Mouse (Mus musculus) CD4-positive helper T cell, adult 2 months (primary cell): ENCODE measurements around the gene Trpm1.

ENCODE experiments used
- DNase-seq: peaks from one replicate; pipeline ENCODE4 v3.0.0-alpha.2; 2012; ENCODE audit warnings: low read depth, missing footprints, low spot score

The Trpm1 gene

GRCm38 (mm10) chr7:64163890-64164289 is 10.3 kb downstream of the Trpm1 start:
- DNase-seq, result no peak

GRCm38 (mm10) chr7:64164997-64165396 is 11.4 kb downstream of the Trpm1 start:
- peak; percentile 47 for DNase-seq

- DNase-seq, result no peak
These were observed 12.4 kb downstream of the Trpm1 start for GRCm38 (mm10) chr7:64166025-64166424.

- no peak for DNase-seq
These were observed 13.1 kb downstream of the Trpm1 start for GRCm38 (mm10) chr7:64166724-64167123.

- DNase-seq, result no peak
These were observed 25.7 kb downstream of the Trpm1 start for GRCm38 (mm10) chr7:64179310-64179709.

- DNase-seq, result no peak
These were observed 31.7 kb downstream of the Trpm1 start for GRCm38 (mm10) chr7:64185203-64185931.

- DNase-seq, result no peak
These were observed 32.3 kb downstream of the Trpm1 start for GRCm38 (mm10) chr7:64185932-64186312.

GRCm38 (mm10) chr7:64192261-64192943 is 38.8 kb downstream of the Trpm1 start:
- peak; percentile 15 for DNase-seq

GRCm38 (mm10) chr7:64193476-64193875 is 39.8 kb downstream of the Trpm1 start:
- DNase-seq, result no peak

- peak; percentile 18 for DNase-seq
These were observed 42.5 kb downstream of the Trpm1 start for GRCm38 (mm10) chr7:64196114-64196513.

GRCm38 (mm10) chr7:64208700-64209099 is 55.1 kb downstream of the Trpm1 start:
- DNase-seq, result no peak

- DNase-seq, result peak; percentile 9
These were observed 59.2 kb downstream of the Trpm1 start for GRCm38 (mm10) chr7:64212870-64213269.

GRCm38 (mm10) chr7:64214066-64214465 is 60.4 kb downstream of the Trpm1 start:
- DNase-seq, result no peak

GRCm38 (mm10) chr7:64215613-64216012 is 62.0 kb downstream of the Trpm1 start:
- no peak for DNase-seq

GRCm38 (mm10) chr7:64217428-64217827 is 63.8 kb downstream of the Trpm1 start:
- no peak for DNase-seq

- DNase-seq, result no peak
These were observed 66.1 kb downstream of the Trpm1 start for GRCm38 (mm10) chr7:64219765-64220164.

GRCm38 (mm10) chr7:64223215-64223614 is 69.6 kb downstream of the Trpm1 start:
- DNase-seq, result no peak

GRCm38 (mm10) chr7:64226339-64227194 is 72.9 kb downstream of the Trpm1 start:
- peak; percentile 25 for DNase-seq

GRCm38 (mm10) chr7:64227586-64227985 is 74.0 kb downstream of the Trpm1 start:
- no peak for DNase-seq

GRCm38 (mm10) chr7:64228300-64228699 is 74.7 kb downstream of the Trpm1 start:
- DNase-seq, result peak; percentile 30

GRCm38 (mm10) chr7:64229911-64230310 is 76.3 kb downstream of the Trpm1 start:
- no peak for DNase-seq

- no peak for DNase-seq
These were observed 77.4 kb downstream of the Trpm1 start for GRCm38 (mm10) chr7:64231001-64231400.
